Mouse (Mus musculus) stomach, postnatal 0 days (tissue): ENCODE results near the gene Psmg3. TPM values are rescaled to one million over a fixed set of nuclear protein-coding genes. Genes with fewer than 3 reads are reported as not detected.

ENCODE experiments used
- ATAC-seq: fragments of 200-750 bp; cut with Nextera tagmentation; 2 replicates; pipeline ENCODE4 v1.8.0; 2017; ENCODE audit not compliant: low FRiP score, low TSS enrichment
- DNase-seq: peaks from one replicate; pipeline ENCODE4 v3.0.0-alpha.2; 2016; ENCODE audit warnings: low spot score
- H3K27ac ChIP-seq: fragments of 300-500 bp; sonication (generic); replicated peaks from 2 replicates; pipeline ENCODE4 v1.5.1; 2014; ENCODE audit warnings: mild to moderate bottlenecking, control low read depth
- H3K27me3 ChIP-seq: fragments of 300-500 bp; sonication (generic); 2 replicates; pipeline ENCODE4 v1.6.1; 2014; ENCODE audit warnings: low read length; ENCODE audit not compliant: control insufficient read depth, insufficient read depth
- H3K36me3 ChIP-seq: fragments of 300-500 bp; sonication (generic); 2 replicates; pipeline ENCODE4 v1.6.1; 2014; ENCODE audit warnings: low read length, mixed read lengths; ENCODE audit not compliant: control insufficient read depth, insufficient read depth
- H3K4me1 ChIP-seq: fragments of 300-500 bp; sonication (generic); replicated peaks from 2 replicates; pipeline ENCODE4 v1.6.1; 2014; ENCODE audit warnings: antibody characterized with exemption; ENCODE audit not compliant: control insufficient read depth, insufficient read depth
- H3K4me2 ChIP-seq: fragments of 300-500 bp; sonication (generic); replicated peaks from 2 replicates; pipeline ENCODE4 v1.6.1; 2014; ENCODE audit warnings: low read depth, mild to moderate bottlenecking, control low read depth, moderate library complexity
- H3K4me3 ChIP-seq: fragments of 300-500 bp; sonication (generic); 2 replicates; pipeline ENCODE4 v1.5.1; 2014; ENCODE audit warnings: low read depth, low read length, control low read depth
- H3K9ac ChIP-seq: fragments of 300-500 bp; sonication (generic); 2 replicates; pipeline ENCODE4 v1.6.1; 2014; ENCODE audit warnings: mild to moderate bottlenecking, low read length, control low read depth, mixed read lengths
- H3K9me3 ChIP-seq: fragments of 300-500 bp; sonication (generic); 2 replicates; pipeline ENCODE4 v1.6.1; 2016; ENCODE audit warnings: low read length; ENCODE audit not compliant: control insufficient read depth
- CTCF ChIP-seq: IDR thresholded peaks from 2 replicates; pipeline ENCODE4 v1.5.1; 2016; ENCODE audit warnings: antibody characterized with exemption, low read depth, mild to moderate bottlenecking, moderate library complexity
- EP300 ChIP-seq: optimal IDR thresholded peaks from 2 replicates; pipeline ENCODE3; 2016; ENCODE audit warnings: antibody characterized with exemption
- WGBS: fragments of 180-500 bp; shearing (Covaris S2); extraction: QIAGEN DNeasy Blood & Tissue Kit; methylation state at CpG from one replicate; pipeline ENCODE4 v1.1.7; 2014; 5-methylcytosine and 5-hydroxymethylcytosine counted together
- polyA plus RNA-seq: library from polyadenylated mRNA; unstranded; fragments of >200 nt; fragmentation: Nextera tagmentation; extraction: Ambion mirVana; gene quantifications from 2 replicates; pipeline ENCODE4 v1.2.1, GENCODE M21; 2015

The Psmg3 gene
- polyA plus RNA-seq, 1 experiment from 2014 or later, result 51.0 TPM

DNA sequence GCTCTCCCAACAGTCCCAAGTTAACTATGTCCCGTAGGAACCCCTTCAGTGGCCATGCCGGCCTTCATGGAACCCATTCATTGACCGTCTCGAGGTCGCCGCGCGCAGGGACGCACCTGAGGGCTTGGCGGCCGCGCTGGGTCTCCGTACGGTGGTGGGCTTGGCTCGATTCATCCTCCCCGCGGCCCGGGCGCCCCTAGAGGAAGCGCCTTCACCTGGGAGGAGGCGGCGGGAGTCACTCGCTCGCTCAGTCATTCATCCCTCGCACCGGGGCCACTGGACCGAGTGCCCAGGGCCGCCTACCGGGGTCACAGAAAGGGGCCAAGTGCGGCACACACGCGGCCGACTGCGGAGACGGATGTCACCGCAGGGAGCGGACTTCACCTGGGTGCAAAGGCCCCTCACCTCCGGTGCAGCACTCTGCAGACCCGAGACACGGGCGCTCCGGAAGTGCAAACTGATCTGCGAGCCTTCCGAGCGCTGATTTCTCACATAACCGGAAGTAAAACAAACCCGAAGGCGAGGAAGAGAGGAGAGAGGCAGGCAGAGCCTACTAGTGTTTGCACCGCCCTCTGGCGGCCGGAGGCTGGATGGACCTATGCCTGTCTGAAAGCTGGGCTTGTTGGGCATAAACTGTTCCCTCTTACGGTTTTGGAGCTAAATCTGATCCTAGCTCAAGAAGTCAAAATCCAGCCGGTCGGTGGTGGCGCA lies 51.3 kb downstream of the Psmg3 start, which contains the start of gene Ints1:
Gene Ints1, minus strand, starts transcription at position 459 of the 711 bp plus-strand sequence.
- Histone ChIP-seq H3K36me3 (peaks cover 14% of the 10 kb centered on the region), H3K27me3 (no peaks in the 10 kb centered on the region), H3K9me3 (no peaks in the 10 kb centered on the region), H3K27ac (0 out of 2 replicates have a peak within 1 kb of the TSS, but pooled peaks have one; percentile 24), H3K4me3 (peak within 1 kb of the TSS; percentile 90), H3K9ac (peak within 1 kb of the TSS; percentile 89), H3K4me2 (peak within 1 kb of the TSS; percentile 83), H3K4me1 (no peaks in the 10 kb centered on the region)
- DNase-seq (peak; percentile 95), ATAC-seq (peak; percentile 90)
- under 1% methylated on average over 55 of the region's 55 CpGs for WGBS
- TF ChIP-seq CTCF (peak; percentile 98), EP300 (peak; percentile 49)

Other genes with a start within 250 kb of the Psmg3 start
- gene Micall2, start 90.5 kb downstream of the Psmg3 start, polyA plus RNA-seq, result 6.6 and 8.7 TPM in 2 replicates
- 7.9 and 8.0 TPM in 2 replicates for gene Ints1, start 51.2 kb downstream of the Psmg3 start, polyA plus RNA-seq
- 19.4 TPM in 2 replicates for gene Mafk, start 35.4 kb downstream of the Psmg3 start, polyA plus RNA-seq
- gene Tmem184a, start 7.0 kb downstream of the Psmg3 start, polyA plus RNA-seq, result 72.0 and 84.3 TPM in 2 replicates
- not detected in 2 replicates for gene Gm26938, start 478 bp downstream of the Psmg3 start, polyA plus RNA-seq
- 0.12 and 0.13 TPM in 2 replicates for gene Elfn1, start 81.1 kb upstream of the Psmg3 start, polyA plus RNA-seq